Mouse (Mus musculus): ENCODE results near the gene Ctnnb1. TPM values are rescaled to one million over a fixed set of nuclear protein-coding genes. Genes with fewer than 3 reads are reported as not detected.

Ctnnb1 gene
- polyA plus RNA-seq, 1 experiment from 2014 or later: 326 TPM

DNA sequence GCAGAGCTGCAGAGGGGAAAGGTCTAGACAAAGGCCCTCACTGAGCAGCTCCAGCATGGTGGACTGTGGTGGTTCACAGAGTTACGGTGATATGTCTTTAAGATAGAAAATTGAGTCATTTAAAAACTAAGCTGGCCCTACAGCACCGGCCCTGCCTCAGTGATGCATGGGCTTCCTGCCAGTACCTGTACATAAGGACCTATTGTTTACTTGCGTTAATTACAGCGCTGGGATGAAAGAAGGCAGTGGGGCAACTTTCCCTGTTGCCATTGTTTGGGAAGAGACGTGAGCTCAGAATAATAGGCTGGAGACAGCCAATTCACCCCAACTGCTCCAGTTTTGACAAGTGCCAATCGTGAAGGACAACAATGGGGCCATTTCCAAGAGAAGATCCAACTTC lies 3.4 kb downstream of the Ctnnb1 start:
- Histone ChIP-seq H3K4me1 (replicated peaks; ENCODE audit: control insufficient read depth, insufficient read depth, low read length) (peaks cover 21% of the 10 kb centered on the region), H3K36me3 (ENCODE audit: control insufficient read depth, insufficient read depth, low read length) (no peaks in the 10 kb centered on the region), H3K27ac (ENCODE audit: low read depth, low read length) (no peak overlapping the region), H3K4me2 (no peak overlapping the region), H3K9me3 (ENCODE audit: control insufficient read depth, low read length) (no peaks in the 10 kb centered on the region), H3K27me3 (replicated peaks; ENCODE audit: control insufficient read depth, insufficient read depth, low read length) (no peaks in the 10 kb centered on the region), H3K9ac (ENCODE audit: low read depth, low read length) (no peak overlapping the region), H3K4me3 (ENCODE audit: low read depth, low read length) (no peak overlapping the region)
- DNase-seq (ENCODE audit: low spot score) (no peak), ATAC-seq (replicated peaks; ENCODE audit: low FRiP score) (no peak)
- 77% methylated on average over 6 of the region's 6 CpGs for WGBS

DNA sequence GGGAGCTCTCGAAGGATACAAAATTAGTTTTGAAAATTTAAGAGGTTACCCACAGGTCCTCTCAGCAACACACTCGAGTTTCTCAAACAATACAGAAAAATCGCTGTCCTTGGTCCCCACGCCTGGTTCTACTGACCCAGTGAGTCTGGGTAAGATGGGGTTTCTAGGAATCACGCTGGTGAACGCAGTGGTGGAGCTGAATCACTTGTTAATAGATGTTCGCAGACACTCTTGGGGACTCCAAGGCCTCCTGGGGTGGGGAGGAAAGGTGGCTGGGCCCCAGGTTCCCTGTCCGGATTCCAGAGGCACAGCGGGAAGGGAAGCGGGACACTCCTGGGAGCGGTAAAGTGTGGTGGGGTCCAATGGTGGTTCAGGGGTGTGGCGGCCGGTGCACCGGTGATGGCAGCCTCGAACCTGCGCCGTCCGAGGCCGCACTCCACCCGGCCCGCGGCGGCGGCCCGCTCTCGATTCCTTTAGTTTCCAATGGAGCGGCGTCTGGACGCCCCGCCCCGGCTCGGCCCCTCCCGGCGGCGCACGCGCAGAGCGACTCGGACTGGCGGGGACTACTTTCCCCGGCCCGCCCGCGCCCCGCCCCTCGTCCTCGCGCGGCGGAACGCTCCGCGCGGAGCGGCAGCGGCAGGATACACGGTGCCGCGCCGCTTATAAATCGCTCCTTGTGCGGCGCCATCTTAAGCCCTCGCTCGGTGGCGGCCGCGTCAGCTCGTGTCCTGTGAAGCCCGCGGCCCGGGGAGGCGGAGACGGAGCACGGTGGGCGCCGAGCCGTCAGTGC lies 4.0 kb downstream of the Ctnnb1 start:
- ATAC-seq (replicated peaks; ENCODE audit: low FRiP score): peak; percentile 89
- H3K27me3 ChIP-seq (replicated peaks; ENCODE audit: control insufficient read depth, insufficient read depth, low read length): no peaks in the 10 kb centered on the region
- WGBS: 5% methylated on average over 76 of the region's 78 CpGs

GRCm38 (mm10) chr9:120933587-120933885 lies 4.5 kb downstream of the Ctnnb1 start:
- Histone ChIP-seq H3K4me3 (ENCODE audit: low read depth, low read length) (peak overlapping the region; percentile 95), H3K4me1 (replicated peaks; ENCODE audit: control insufficient read depth, insufficient read depth, low read length) (peaks cover 29% of the 10 kb centered on the region), H3K9me3 (ENCODE audit: control insufficient read depth, low read length) (no peaks in the 10 kb centered on the region), H3K9ac (ENCODE audit: low read depth, low read length) (peak overlapping the region; percentile 95), H3K36me3 (ENCODE audit: control insufficient read depth, insufficient read depth, low read length) (no peaks in the 10 kb centered on the region), H3K27ac (ENCODE audit: low read depth, low read length) (peak overlapping the region; percentile 91), H3K27me3 (replicated peaks; ENCODE audit: control insufficient read depth, insufficient read depth, low read length) (no peaks in the 10 kb centered on the region), H3K4me2 (peak overlapping the region; percentile 95)
- 2% methylated on average over 33 of the region's 58 CpGs for WGBS
- DNase-seq (ENCODE audit: low spot score) (no peak), ATAC-seq (replicated peaks; ENCODE audit: low FRiP score) (peak; percentile 63)

More for the DNA sequence above, 4.0 kb downstream of the Ctnnb1 start:
- H3K4me3 ChIP-seq (ENCODE audit: low read depth, low read length): peak overlapping the region; percentile 95
- peak; percentile 97 for DNase-seq (ENCODE audit: low spot score)
- H3K36me3 ChIP-seq (ENCODE audit: control insufficient read depth, insufficient read depth, low read length): no peaks in the 10 kb centered on the region
- H3K4me1 ChIP-seq (replicated peaks; ENCODE audit: control insufficient read depth, insufficient read depth, low read length): peaks cover 25% of the 10 kb centered on the region
- H3K9ac ChIP-seq (ENCODE audit: low read depth, low read length): peak overlapping the region; percentile 95
- H3K9me3 ChIP-seq (ENCODE audit: control insufficient read depth, low read length): no peaks in the 10 kb centered on the region
- peak overlapping the region; percentile 91 for H3K27ac ChIP-seq (ENCODE audit: low read depth, low read length)
- peak overlapping the region; percentile 53 for H3K4me2 ChIP-seq

- Histone ChIP-seq H3K9ac (ENCODE audit: low read depth, low read length) (peak overlapping the region; percentile 95), H3K36me3 (ENCODE audit: control insufficient read depth, insufficient read depth, low read length) (no peaks in the 10 kb centered on the region), H3K9me3 (ENCODE audit: control insufficient read depth, low read length) (no peaks in the 10 kb centered on the region), H3K27ac (ENCODE audit: low read depth, low read length) (peak overlapping the region; percentile 91), H3K4me1 (replicated peaks; ENCODE audit: control insufficient read depth, insufficient read depth, low read length) (peaks cover 29% of the 10 kb centered on the region), H3K4me2 (peak overlapping the region; percentile 95), H3K27me3 (replicated peaks; ENCODE audit: control insufficient read depth, insufficient read depth, low read length) (no peaks in the 10 kb centered on the region), H3K4me3 (ENCODE audit: low read depth, low read length) (peak overlapping the region; percentile 95)
- DNase-seq (ENCODE audit: low spot score) (peak; percentile 65), ATAC-seq (replicated peaks; ENCODE audit: low FRiP score) (peak; percentile 4; the same call in 1 of the 2 replicates)
- under 1% methylated on average over 55 of the region's 57 CpGs for WGBS
Observed at GRCm38 (mm10) chr9:120933886-120934758, 5.1 kb downstream of the Ctnnb1 start.

DNA sequence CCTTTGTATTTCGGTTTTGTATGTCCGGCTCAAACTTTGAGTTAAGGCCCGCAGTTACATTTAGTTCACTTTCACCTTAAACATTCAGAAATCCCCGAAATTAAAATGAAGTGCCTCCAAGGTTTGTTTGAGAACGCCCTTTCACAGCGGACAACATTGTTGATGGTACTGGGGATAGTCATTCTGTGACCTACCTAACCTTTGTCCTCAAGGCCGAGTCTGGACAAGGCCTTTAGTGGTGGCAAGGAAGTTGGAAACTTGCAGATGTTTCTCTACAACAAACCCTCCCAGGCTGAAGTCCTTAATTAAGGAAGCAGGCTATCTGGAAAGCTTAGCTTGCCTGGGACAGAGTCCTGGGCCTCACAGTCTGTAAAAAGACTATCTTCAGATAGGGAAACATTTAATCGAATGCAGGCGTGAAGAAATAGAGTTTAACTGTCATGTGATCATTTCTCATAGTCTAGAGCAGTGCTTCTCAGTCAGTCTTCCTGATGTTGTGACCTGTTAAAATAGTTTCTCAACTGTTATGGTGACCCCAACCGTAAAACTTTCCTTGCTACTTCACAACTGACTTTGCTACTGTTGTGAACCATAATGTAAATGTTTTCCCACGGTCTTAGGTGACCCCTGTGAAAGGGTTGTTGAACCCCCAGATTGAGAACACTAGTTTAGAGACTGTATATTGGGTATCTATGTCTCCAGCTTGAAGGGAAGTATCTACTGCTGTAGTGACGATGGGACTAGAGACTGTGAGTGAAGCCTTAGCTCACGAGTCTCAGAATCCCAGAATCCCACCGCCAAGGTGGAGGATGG lies 6.0 kb downstream of the Ctnnb1 start:
- H3K9ac ChIP-seq (ENCODE audit: low read depth, low read length): peak overlapping the region; percentile 95
- no peaks in the 10 kb centered on the region for H3K9me3 ChIP-seq (ENCODE audit: control insufficient read depth, low read length)
- DNase-seq (ENCODE audit: low spot score) (no peak), ATAC-seq (replicated peaks; ENCODE audit: low FRiP score) (no peak)
- H3K4me2 ChIP-seq: peak overlapping the region; percentile 95
- H3K36me3 ChIP-seq (ENCODE audit: control insufficient read depth, insufficient read depth, low read length): no peaks in the 10 kb centered on the region; the same call in 1 of the 2 replicates
- H3K27me3 ChIP-seq (replicated peaks; ENCODE audit: control insufficient read depth, insufficient read depth, low read length): no peaks in the 10 kb centered on the region
- H3K4me3 ChIP-seq (ENCODE audit: low read depth, low read length): peak overlapping the region; percentile 95
- WGBS: 10% methylated on average over 14 of the region's 14 CpGs
- peaks cover 30% of the 10 kb centered on the region for H3K4me1 ChIP-seq (replicated peaks; ENCODE audit: control insufficient read depth, insufficient read depth, low read length)
- peak overlapping the region; percentile 91 for H3K27ac ChIP-seq (ENCODE audit: low read depth, low read length)

- peak overlapping the region; percentile 95 for H3K4me3 ChIP-seq (ENCODE audit: low read depth, low read length)
- peaks cover 34% of the 10 kb centered on the region for H3K4me1 ChIP-seq (replicated peaks; ENCODE audit: control insufficient read depth, insufficient read depth, low read length)
- no peaks in the 10 kb centered on the region; the same call in 1 of the 2 replicates for H3K36me3 ChIP-seq (ENCODE audit: control insufficient read depth, insufficient read depth, low read length)
- DNase-seq (ENCODE audit: low spot score) (no peak), ATAC-seq (replicated peaks; ENCODE audit: low FRiP score) (no peak)
- WGBS: 23% methylated on average over 4 of the region's 4 CpGs
- H3K27me3 ChIP-seq (replicated peaks; ENCODE audit: control insufficient read depth, insufficient read depth, low read length): no peaks in the 10 kb centered on the region
- no peaks in the 10 kb centered on the region for H3K9me3 ChIP-seq (ENCODE audit: control insufficient read depth, low read length)
- H3K27ac ChIP-seq (ENCODE audit: low read depth, low read length): no peak overlapping the region
- peak overlapping the region; percentile 95 for H3K4me2 ChIP-seq
- peak overlapping the region; percentile 95 for H3K9ac ChIP-seq (ENCODE audit: low read depth, low read length)
Observed at GRCm38 (mm10) chr9:120935634-120935922, 6.6 kb downstream of the Ctnnb1 start.

GRCm38 (mm10) chr9:120936351-120936750 lies 7.3 kb downstream of the Ctnnb1 start:
- H3K4me2 ChIP-seq: peak overlapping the region; percentile 95
- H3K9ac ChIP-seq (ENCODE audit: low read depth, low read length): peak overlapping the region; percentile 49; the same call in 1 of the 2 replicates
- H3K9me3 ChIP-seq (ENCODE audit: control insufficient read depth, low read length): no peaks in the 10 kb centered on the region
- peak overlapping the region; percentile 95; the same call in 1 of the 2 replicates for H3K4me3 ChIP-seq (ENCODE audit: low read depth, low read length)
- H3K4me1 ChIP-seq (replicated peaks; ENCODE audit: control insufficient read depth, insufficient read depth, low read length): peaks cover 40% of the 10 kb centered on the region
- DNase-seq (ENCODE audit: low spot score) (no peak), ATAC-seq (replicated peaks; ENCODE audit: low FRiP score) (no peak)
- H3K27ac ChIP-seq (ENCODE audit: low read depth, low read length): no peak overlapping the region
- no peaks in the 10 kb centered on the region for H3K27me3 ChIP-seq (replicated peaks; ENCODE audit: control insufficient read depth, insufficient read depth, low read length)
- 24% methylated on average over 8 of the region's 8 CpGs for WGBS
- no peaks in the 10 kb centered on the region; the same call in 1 of the 2 replicates for H3K36me3 ChIP-seq (ENCODE audit: control insufficient read depth, insufficient read depth, low read length)

- peaks cover 48% of the 10 kb centered on the region for H3K4me1 ChIP-seq (replicated peaks; ENCODE audit: control insufficient read depth, insufficient read depth, low read length)
Observed at GRCm38 (mm10) chr9:120940858-120941257, 11.8 kb downstream of the Ctnnb1 start.

More at GRCm38 (mm10) chr9:120940858-120941257, 11.8 kb downstream of the Ctnnb1 start:
- H3K4me2 ChIP-seq: no peak overlapping the region
- no peak for ATAC-seq (replicated peaks; ENCODE audit: low FRiP score)
- no peak overlapping the region for H3K9ac ChIP-seq (ENCODE audit: low read depth, low read length)
- H3K4me3 ChIP-seq (ENCODE audit: low read depth, low read length): no peak overlapping the region
- no peaks in the 10 kb centered on the region for H3K27me3 ChIP-seq (replicated peaks; ENCODE audit: control insufficient read depth, insufficient read depth, low read length)
- WGBS: 82% methylated on average over 3 of the region's 3 CpGs
- H3K27ac ChIP-seq (ENCODE audit: low read depth, low read length): no peak overlapping the region
- no peak for DNase-seq (ENCODE audit: low spot score)
- H3K36me3 ChIP-seq (ENCODE audit: control insufficient read depth, insufficient read depth, low read length): peaks cover 5% of the 10 kb centered on the region
- no peaks in the 10 kb centered on the region for H3K9me3 ChIP-seq (ENCODE audit: control insufficient read depth, low read length)
